Mouse (Mus musculus): ENCODE measurements around the gene Rbbp8nl. TPM values are rescaled to one million over a fixed set of nuclear protein-coding genes. Genes with fewer than 3 reads are reported as not detected.
"Not testable (repeated sequence)": the region's sequence is repeated elsewhere in the genome, so short reads cannot be mapped to it uniquely, and the experiment has no call there.

The Rbbp8nl gene
- polyA plus RNA-seq, 1 experiment from 2014 or later, result 3.7 TPM

GRCm38 (mm10) chr2:180267955-180268354 lies 21.7 kb downstream of the Rbbp8nl start:
- WGBS, result 69% methylated on average over 2 of the region's 2 CpGs
- no peak for ATAC-seq (ENCODE audit: insufficient read depth, low FRiP score)
- no peak overlapping the region; the same call in 1 of the 2 replicates for H3K9ac ChIP-seq (ENCODE audit: low read length)
- H3K4me1 ChIP-seq (ENCODE audit: control insufficient read depth, insufficient read depth, low read length), result peaks cover 15% of the 10 kb centered on the region
- H3K27ac ChIP-seq (ENCODE audit: low read length), result no peak overlapping the region
- H3K4me3 ChIP-seq (replicated peaks; ENCODE audit: low read length), result no peak overlapping the region
- H3K9me3 ChIP-seq (replicated peaks; ENCODE audit: control insufficient read depth, low read length), result no peaks in the 10 kb centered on the region
- no peaks in the 10 kb centered on the region for H3K36me3 ChIP-seq (ENCODE audit: control insufficient read depth, insufficient read depth, low read length)
- H3K4me2 ChIP-seq (ENCODE audit: low read depth, low read length), result no peak overlapping the region
- no peaks in the 10 kb centered on the region for H3K27me3 ChIP-seq (ENCODE audit: control insufficient read depth, insufficient read depth, low read length)

DNA sequence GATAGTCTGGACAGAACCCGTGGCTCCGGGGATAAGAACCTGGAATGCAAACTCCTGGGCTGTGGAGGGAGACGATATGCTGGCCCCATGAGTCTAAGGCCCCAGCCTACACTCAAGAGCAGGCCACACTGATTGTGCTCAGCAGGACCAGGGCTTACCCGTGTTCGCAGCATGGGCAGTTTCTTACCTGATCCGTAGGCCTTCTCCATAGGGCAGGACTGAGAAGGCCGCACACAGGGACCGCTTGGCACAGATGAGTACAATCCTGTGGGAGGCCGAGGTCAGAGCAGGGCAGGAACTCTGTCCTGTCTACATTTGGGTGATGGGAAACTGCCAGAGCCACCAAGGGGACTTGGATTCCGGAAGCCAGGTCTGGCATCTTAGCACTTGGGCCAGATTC lies 26.8 kb downstream of the Rbbp8nl start:
- Histone ChIP-seq H3K4me1 (ENCODE audit: control insufficient read depth, insufficient read depth, low read length) (peaks cover 9% of the 10 kb centered on the region), H3K36me3 (ENCODE audit: control insufficient read depth, insufficient read depth, low read length) (peaks cover 10% of the 10 kb centered on the region; the same call in 1 of the 2 replicates), H3K9ac (ENCODE audit: low read length) (no peak overlapping the region), H3K9me3 (replicated peaks; ENCODE audit: control insufficient read depth, low read length) (no peaks in the 10 kb centered on the region), H3K27me3 (ENCODE audit: control insufficient read depth, insufficient read depth, low read length) (no peaks in the 10 kb centered on the region), H3K27ac (ENCODE audit: low read length) (peak overlapping the region; percentile 22; the same call in 1 of the 2 replicates), H3K4me2 (ENCODE audit: low read depth, low read length) (no peak overlapping the region), H3K4me3 (replicated peaks; ENCODE audit: low read length) (no peak overlapping the region)
- WGBS, result 80% methylated on average over 10 of the region's 10 CpGs
- no peak for ATAC-seq (ENCODE audit: insufficient read depth, low FRiP score)

DNA sequence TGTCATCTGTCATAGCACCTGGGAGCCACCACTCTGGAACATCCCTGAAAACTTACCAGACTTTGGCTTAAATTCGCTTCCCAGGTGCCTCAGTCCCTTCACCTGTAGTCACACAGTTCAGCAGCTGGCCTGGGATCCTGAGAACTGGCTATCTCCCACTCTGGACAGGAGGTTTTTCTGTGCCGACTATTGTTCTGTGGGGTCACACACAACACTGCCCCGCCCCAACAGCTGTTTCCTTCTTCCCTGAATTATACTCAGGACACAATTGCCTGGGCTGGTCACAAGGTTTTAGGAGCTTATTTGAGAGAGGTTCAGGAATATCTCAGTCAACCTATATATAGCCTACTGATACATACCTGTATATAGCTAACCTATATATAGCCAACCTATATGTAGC lies 27.2 kb downstream of the Rbbp8nl start:
- Histone ChIP-seq H3K9ac (ENCODE audit: low read length) (no peak overlapping the region), H3K4me3 (replicated peaks; ENCODE audit: low read length) (no peak overlapping the region), H3K4me2 (ENCODE audit: low read depth, low read length) (no peak overlapping the region), H3K9me3 (replicated peaks; ENCODE audit: control insufficient read depth, low read length) (no peaks in the 10 kb centered on the region), H3K4me1 (ENCODE audit: control insufficient read depth, insufficient read depth, low read length) (peaks cover 10% of the 10 kb centered on the region), H3K27me3 (ENCODE audit: control insufficient read depth, insufficient read depth, low read length) (no peaks in the 10 kb centered on the region), H3K27ac (ENCODE audit: low read length) (no peak overlapping the region; the same call in 1 of the 2 replicates), H3K36me3 (ENCODE audit: control insufficient read depth, insufficient read depth, low read length) (peaks cover 10% of the 10 kb centered on the region; the same call in 1 of the 2 replicates)
- peak; percentile 25; the same call in 1 of the 2 replicates for ATAC-seq (ENCODE audit: insufficient read depth, low FRiP score)
- WGBS, result 73% methylated on average over 3 of the region's 3 CpGs

DNA sequence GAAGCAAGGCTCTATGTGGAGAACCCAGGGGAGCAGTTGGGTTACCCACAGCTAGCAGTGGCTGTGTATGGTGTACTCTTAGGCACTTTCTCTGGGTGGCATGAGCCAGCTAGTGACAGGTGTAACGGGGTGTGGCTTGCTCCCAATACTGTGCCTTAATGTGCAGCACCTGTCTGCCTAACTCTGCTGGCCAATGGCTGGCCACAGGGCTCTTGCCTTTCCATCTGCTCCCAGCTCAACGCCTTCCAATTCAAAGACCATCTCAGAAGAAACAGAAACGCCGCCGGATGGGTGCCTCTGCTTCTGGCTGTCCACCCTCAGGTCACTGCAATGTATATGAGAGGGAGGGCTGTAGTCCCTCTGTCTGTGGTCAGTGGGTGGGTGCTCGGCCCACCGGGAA lies 27.8 kb downstream of the Rbbp8nl start:
- ATAC-seq (ENCODE audit: insufficient read depth, low FRiP score), result no peak
- peaks cover 10% of the 10 kb centered on the region; the same call in 1 of the 2 replicates for H3K36me3 ChIP-seq (ENCODE audit: control insufficient read depth, insufficient read depth, low read length)
- 85% methylated on average over 7 of the region's 7 CpGs for WGBS
- peaks cover 10% of the 10 kb centered on the region for H3K4me1 ChIP-seq (ENCODE audit: control insufficient read depth, insufficient read depth, low read length)
- no peak overlapping the region for H3K4me3 ChIP-seq (replicated peaks; ENCODE audit: low read length)
- H3K9ac ChIP-seq (ENCODE audit: low read length), result no peak overlapping the region
- H3K9me3 ChIP-seq (replicated peaks; ENCODE audit: control insufficient read depth, low read length), result no peaks in the 10 kb centered on the region
- H3K4me2 ChIP-seq (ENCODE audit: low read depth, low read length), result no peak overlapping the region
- peak overlapping the region; percentile 33; the same call in 1 of the 2 replicates for H3K27ac ChIP-seq (ENCODE audit: low read length)
- H3K27me3 ChIP-seq (ENCODE audit: control insufficient read depth, insufficient read depth, low read length), result no peaks in the 10 kb centered on the region

DNA sequence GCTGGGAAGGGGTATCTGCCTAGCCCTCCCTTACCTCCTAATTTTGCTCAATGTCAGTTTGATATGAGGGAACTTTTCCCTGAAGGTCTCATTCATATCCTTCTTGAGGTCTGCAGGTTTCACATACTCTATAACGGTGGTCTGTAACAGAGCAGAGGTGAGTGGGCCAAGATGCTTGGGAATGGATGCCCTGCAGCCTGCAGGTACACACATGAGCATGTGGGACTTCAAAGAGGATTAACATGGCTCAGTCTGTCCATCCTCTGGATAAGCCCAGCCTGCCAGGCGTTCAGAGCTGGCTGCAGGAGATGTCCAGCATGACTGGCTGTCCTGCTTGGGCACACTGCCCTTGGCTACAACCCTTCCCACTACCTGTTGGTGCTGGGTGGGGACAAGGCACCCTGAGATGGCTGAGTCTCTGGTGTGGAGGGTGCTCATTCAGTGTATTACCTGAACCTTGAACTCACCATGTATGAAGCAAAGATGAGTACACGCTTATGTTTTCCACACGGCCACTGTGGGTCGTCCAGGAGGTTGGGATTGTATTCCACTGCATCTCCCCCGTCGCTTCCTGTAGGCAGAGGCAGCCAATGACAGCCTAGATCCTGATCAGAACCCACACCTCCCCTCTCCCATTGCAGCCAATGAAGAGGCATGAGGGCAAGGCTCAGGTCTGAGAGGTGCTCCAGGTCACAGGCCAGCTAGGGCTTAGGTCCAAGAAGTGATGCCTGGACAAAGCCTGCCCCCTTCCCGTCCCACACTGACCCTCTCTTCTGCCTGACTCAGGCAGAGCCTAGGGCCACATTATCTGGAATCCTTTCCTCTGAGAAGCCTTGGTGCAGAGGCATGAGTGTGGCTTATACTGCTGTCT lies 28.8 kb downstream of the Rbbp8nl start:
- WGBS, result 51% methylated on average over 8 of the region's 8 CpGs
- ATAC-seq (ENCODE audit: insufficient read depth, low FRiP score), result no peak
- Histone ChIP-seq H3K9me3 (replicated peaks; ENCODE audit: control insufficient read depth, low read length) (no peaks in the 10 kb centered on the region), H3K9ac (ENCODE audit: low read length) (no peak overlapping the region), H3K27me3 (ENCODE audit: control insufficient read depth, insufficient read depth, low read length) (no peaks in the 10 kb centered on the region), H3K4me3 (replicated peaks; ENCODE audit: low read length) (no peak overlapping the region), H3K4me1 (ENCODE audit: control insufficient read depth, insufficient read depth, low read length) (peaks cover 17% of the 10 kb centered on the region), H3K4me2 (ENCODE audit: low read depth, low read length) (no peak overlapping the region), H3K27ac (ENCODE audit: low read length) (no peak overlapping the region), H3K36me3 (ENCODE audit: control insufficient read depth, insufficient read depth, low read length) (peaks cover 10% of the 10 kb centered on the region; the same call in 1 of the 2 replicates)

- H3K4me3 ChIP-seq (replicated peaks; ENCODE audit: low read length); H3K27me3 ChIP-seq (ENCODE audit: control insufficient read depth, insufficient read depth, low read length); ATAC-seq (ENCODE audit: insufficient read depth, low FRiP score); H3K27ac ChIP-seq (ENCODE audit: low read length); H3K9ac ChIP-seq (ENCODE audit: low read length); H3K36me3 ChIP-seq (ENCODE audit: control insufficient read depth, insufficient read depth, low read length); H3K9me3 ChIP-seq (replicated peaks; ENCODE audit: control insufficient read depth, low read length); H3K4me2 ChIP-seq (ENCODE audit: low read depth, low read length): not testable (repeated sequence)
- H3K4me1 ChIP-seq (ENCODE audit: control insufficient read depth, insufficient read depth, low read length), result peaks cover 18% of the 10 kb centered on the region
- WGBS, result 62% methylated on average over 17 of the region's 17 CpGs
Observed at GRCm38 (mm10) chr2:180259826-180260609, 29.7 kb downstream of the Rbbp8nl start.

DNA sequence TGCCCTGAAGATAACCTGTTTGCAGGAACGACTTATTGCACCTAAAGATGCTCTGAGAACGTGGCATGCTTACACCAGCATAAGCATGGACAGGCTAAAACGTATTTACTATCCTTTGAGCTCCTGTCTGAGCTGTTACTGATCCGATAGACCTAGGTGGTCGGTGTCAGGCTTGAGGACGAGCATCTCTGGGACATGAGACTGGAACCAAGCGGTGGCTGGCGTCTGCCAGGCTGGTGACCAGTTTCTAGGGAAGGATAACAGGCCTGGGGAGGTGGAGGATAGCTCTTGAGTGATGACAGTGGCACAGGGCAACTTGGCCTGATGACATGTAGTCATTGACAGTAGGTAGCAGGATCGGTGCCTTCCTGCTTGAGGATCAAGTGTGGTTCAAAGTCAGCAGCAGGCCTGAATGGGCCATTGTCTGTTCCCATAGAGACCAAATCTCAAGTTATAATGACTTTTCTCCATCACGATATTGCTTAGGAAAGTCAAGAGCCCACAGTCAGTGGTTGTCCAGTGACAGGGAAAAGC lies 30.7 kb downstream of the Rbbp8nl start:
- Histone ChIP-seq H3K4me1 (ENCODE audit: control insufficient read depth, insufficient read depth, low read length) (peaks cover 18% of the 10 kb centered on the region), H3K9ac (ENCODE audit: low read length) (0 out of 2 replicates have a peak overlapping the region, but pooled peaks have one; percentile 11)
- WGBS, result 71% methylated on average over 10 of the region's 10 CpGs
- H3K9me3 ChIP-seq (replicated peaks; ENCODE audit: control insufficient read depth, low read length); H3K4me3 ChIP-seq (replicated peaks; ENCODE audit: low read length); ATAC-seq (ENCODE audit: insufficient read depth, low FRiP score); H3K4me2 ChIP-seq (ENCODE audit: low read depth, low read length); H3K27ac ChIP-seq (ENCODE audit: low read length); H3K27me3 ChIP-seq (ENCODE audit: control insufficient read depth, insufficient read depth, low read length); H3K36me3 ChIP-seq (ENCODE audit: control insufficient read depth, insufficient read depth, low read length): not testable (repeated sequence)

DNA sequence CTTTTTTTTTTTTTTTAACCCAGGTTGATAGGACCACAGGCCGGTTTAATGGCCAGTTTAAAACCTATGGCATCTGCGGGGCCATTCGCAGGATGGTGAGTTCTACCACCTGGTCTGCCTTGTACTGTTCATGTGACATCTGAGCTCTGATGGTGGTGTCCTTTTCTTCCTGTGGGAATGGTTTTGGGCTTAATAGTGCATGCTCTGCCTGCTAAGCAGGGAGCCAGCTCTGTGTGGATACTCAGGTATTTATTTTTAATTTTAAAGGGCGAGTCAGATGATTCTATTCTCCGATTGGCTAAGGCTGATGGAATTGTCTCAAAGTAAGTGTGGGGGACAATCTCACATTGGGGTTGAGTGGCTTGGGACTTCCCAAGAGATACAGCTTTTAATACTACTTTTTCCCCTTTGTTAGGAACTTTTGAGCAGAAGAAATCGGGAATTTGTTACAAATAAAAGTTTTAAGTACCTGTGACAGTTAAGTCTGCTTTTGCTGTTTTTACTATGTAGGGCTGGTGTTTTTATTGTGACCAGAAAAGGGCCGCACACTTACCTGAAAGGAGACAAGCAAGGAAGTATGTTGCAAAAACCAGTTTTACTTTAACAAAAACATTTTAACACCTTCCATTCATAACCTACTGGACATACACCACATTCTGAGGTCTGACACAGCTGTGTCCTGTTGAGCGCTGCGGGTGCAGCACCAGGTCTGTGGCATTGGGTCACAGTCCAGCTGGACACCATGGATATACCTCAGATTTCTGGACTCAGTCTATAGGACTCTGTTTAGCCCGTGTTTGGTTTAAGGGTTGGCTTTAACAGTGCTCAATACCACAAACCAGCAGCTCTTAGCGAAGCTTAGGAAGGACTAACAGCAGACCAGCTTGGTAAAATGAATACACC lies 31.5 kb downstream of the Rbbp8nl start:
- H3K9me3 ChIP-seq (replicated peaks; ENCODE audit: control insufficient read depth, low read length), result no peaks in the 10 kb centered on the region
- ATAC-seq (ENCODE audit: insufficient read depth, low FRiP score), result no peak
- H3K36me3 ChIP-seq (ENCODE audit: control insufficient read depth, insufficient read depth, low read length), result peaks cover 10% of the 10 kb centered on the region; the same call in 1 of the 2 replicates

More for the DNA sequence above, 31.5 kb downstream of the Rbbp8nl start:
- Histone ChIP-seq H3K4me3 (replicated peaks; ENCODE audit: low read length) (peak overlapping the region; percentile 94), H3K27ac (ENCODE audit: low read length) (peak overlapping the region; percentile 87), H3K4me1 (ENCODE audit: control insufficient read depth, insufficient read depth, low read length) (peaks cover 18% of the 10 kb centered on the region), H3K9ac (ENCODE audit: low read length) (peak overlapping the region; percentile 91), H3K27me3 (ENCODE audit: control insufficient read depth, insufficient read depth, low read length) (no peaks in the 10 kb centered on the region), H3K4me2 (ENCODE audit: low read depth, low read length) (peak overlapping the region; percentile 86)
- 46% methylated on average over 11 of the region's 11 CpGs for WGBS

Data from stomach, embryonic 16.5 days (tissue).